Mouse (Mus musculus) C2C12 (cell line): ENCODE results near the gene C9orf72. TPM values are rescaled to one million over a fixed set of nuclear protein-coding genes. Genes with fewer than 3 reads are reported as not detected.

ENCODE experiments used
- H3K27me3 ChIP-seq: one replicate; pipeline ENCODE4 v1.6.1; 2011; ENCODE audit not compliant: control insufficient read depth, insufficient read depth, insufficient read length
- H3K36me3 ChIP-seq: one replicate; pipeline ENCODE4 v1.6.1; 2011; ENCODE audit not compliant: control insufficient read depth, insufficient read depth
- H3K4me3 ChIP-seq: one replicate; pipeline ENCODE4 v1.5.1; 2011; ENCODE audit warnings: mild to moderate bottlenecking, control low read depth; ENCODE audit not compliant: poor library complexity, insufficient read depth, severe bottlenecking
- H3K79me2 ChIP-seq: one replicate; pipeline ENCODE4 v1.6.1; 2011; ENCODE audit not compliant: control insufficient read depth, insufficient read depth
- H3K79me3 ChIP-seq: one replicate; pipeline ENCODE4 v1.6.1; 2011; ENCODE audit warnings: low read depth, control low read depth
- H3ac ChIP-seq: one replicate; pipeline ENCODE3; 2011; ENCODE audit warnings: low read depth; ENCODE audit not compliant: control insufficient read depth, insufficient read length
- FOSL1 ChIP-seq: IDR thresholded peaks from one replicate; pipeline ENCODE4 v1.8.0; 2011; ENCODE audit warnings: mild to moderate bottlenecking, low read length; ENCODE audit not compliant: poor library complexity, insufficient read depth, severe bottlenecking
- MYOD1 ChIP-seq: IDR thresholded peaks from one replicate; pipeline ENCODE4 v1.6.1; 2011; ENCODE audit warnings: low read depth; ENCODE audit not compliant: control insufficient read depth, insufficient read length
- MYOG ChIP-seq: IDR thresholded peaks from one replicate; pipeline ENCODE4 v1.6.1; 2011; ENCODE audit not compliant: control insufficient read depth, insufficient read length; ENCODE audit errors: extremely low read depth
- USF1 ChIP-seq: IDR thresholded peaks from one replicate; pipeline ENCODE4 v1.6.1; 2011; ENCODE audit warnings: low read depth, mild to moderate bottlenecking, control low read depth, moderate library complexity
- polyA plus RNA-seq: library from polyadenylated mRNA; unstranded; fragments of >200 nt; fragmentation: generic; extraction: Trizol; gene quantifications from one replicate; pipeline ENCODE4 v1.2.1, GENCODE M21; 2012; ENCODE audit warnings: missing spikeins

Gene C9orf72
- polyA plus RNA-seq, 1 experiment, result 5.7 TPM

GRCm38 (mm10) chr4:35143472-35144102, 82.4 kb downstream of the C9orf72 start:
- H3K79me2 ChIP-seq, result no peaks in the 10 kb centered on the region
- no peaks in the 10 kb centered on the region for H3K27me3 ChIP-seq
- H3K4me3 ChIP-seq, result no peak overlapping the region
- H3K79me3 ChIP-seq, result no peaks in the 10 kb centered on the region
- no peak for TF ChIP-seq MYOD1
- TF ChIP-seq FOSL1, result no peak
- no peak for TF ChIP-seq USF1
- no peak for TF ChIP-seq MYOG
- no peak overlapping the region for H3ac ChIP-seq
- no peaks in the 10 kb centered on the region for H3K36me3 ChIP-seq

Other genes with a start within 250 kb of the C9orf72 start
- not detected for gene Ifnk, start 74.1 kb downstream of the C9orf72 start, polyA plus RNA-seq
- 0.18 TPM for gene Mob3b, start 68.7 kb downstream of the C9orf72 start, polyA plus RNA-seq